10 mouse cellular contexts compared by ENCODE assay signal in genomic region chrX:73911588-73911987, GRCm38 (mm10). TPM values are rescaled to one million over a fixed set of nuclear protein-coding genes. Genes with fewer than 3 reads are reported as not detected.
A peak's percentile ranks its signal among the peaks of the same experiment; 100 is the strongest.
DNase-seq lines count a peak whose midpoint lies in the region; ATAC-seq and TF ChIP-seq lines count a peak whose summit lies in the region.
"Had no signal": no experiment of that assay in that cellular context is flagged by ENCODE, and none has a peak within 500 bp of the region (broad histone marks: within the 10 kb centered on the region; RNA-seq: fewer than 3 reads in every experiment).

No protein-coding gene starts in this region.

- TF ChIP-seq CTCF in heart, postnatal 0 days (IDR thresholded peaks at IDR 0.05; ENCODE audit: low read depth), result no peak
- no peak for TF ChIP-seq CTCF in bone marrow macrophage, adult 2 months (IDR thresholded peaks at IDR 0.05; ENCODE audit: low read depth, low read length)

- WGBS in heart, postnatal 0 days, result 69% methylated on average over 2 of the region's 2 CpGs
- 63% methylated on average over 2 of the region's 2 CpGs for WGBS in heart, embryonic 12.5 days

- no peaks in the 10 kb centered on the region for H3K27me3 ChIP-seq in heart, postnatal 0 days (ENCODE audit: control insufficient read depth, insufficient read depth, low read length)
- 0 out of 2 replicates have a peak, but pooled peaks cover 10% of the 10 kb centered on the region for H3K27me3 ChIP-seq in heart, embryonic 12.5 days (replicated peaks)
- H3K27me3 ChIP-seq: kidney, embryonic 15.5 days had no signal

- no peak for TF ChIP-seq EP300 in heart, postnatal 0 days (IDR thresholded peaks at IDR 0.05; ENCODE audit: low read depth)

- H3K4me1 ChIP-seq in heart, postnatal 0 days (ENCODE audit: control insufficient read depth, insufficient read depth), result no peaks in the 10 kb centered on the region
- 0 out of 2 replicates have a peak, but pooled peaks cover 2% of the 10 kb centered on the region for H3K4me1 ChIP-seq in heart, embryonic 12.5 days (replicated peaks)
- peaks cover 50% of the 10 kb centered on the region for H3K4me1 ChIP-seq in bone marrow macrophage, adult 2 months (ENCODE audit: control insufficient read depth, insufficient read depth, low read length)

- no peak for ATAC-seq in heart, postnatal 0 days (ENCODE audit: insufficient read depth, low read depth)
- ATAC-seq in heart, embryonic 12.5 days (ENCODE audit: insufficient number of reproducible peaks, low FRiP score), result no peak
- ATAC-seq in megakaryocyte, adult 5-6 weeks (ENCODE audit: poor library complexity, severe bottlenecking), result peak; percentile 62

- DNase-seq in heart, postnatal 0 days (ENCODE audit: low spot score), result no peak
- DNase-seq in thymus, postnatal 0 days (ENCODE audit: low spot score), result peak; percentile 81
- no peak for DNase-seq in right cerebral cortex, postnatal 10 days (ENCODE audit: low spot score in 2 of 2)
- DNase-seq in kidney, postnatal 14 days, result no peak
- no peak for DNase-seq in urinary bladder, postnatal 36 days (ENCODE audit: low spot score in 2 of 2)

- no peak overlapping the region; the same call in 1 of the 2 replicates for H3K4me2 ChIP-seq in heart, postnatal 0 days (ENCODE audit: low read depth, low read length)
- H3K4me2 ChIP-seq in heart, embryonic 12.5 days, result no peak overlapping the region

- TF ChIP-seq POLR2A in bone marrow macrophage, adult 2 months (IDR thresholded peaks at IDR 0.05; ENCODE audit: borderline replicate concordance, low read depth, low read length), result no peak

- H3K9ac ChIP-seq in heart, postnatal 0 days (replicated peaks; ENCODE audit: low read depth, low read length), result no peak overlapping the region
- H3K9ac ChIP-seq in heart, embryonic 12.5 days, result no peak overlapping the region
- H3K9ac ChIP-seq: kidney, embryonic 15.5 days had no signal

- no peaks in the 10 kb centered on the region for H3K36me3 ChIP-seq in heart, postnatal 0 days (replicated peaks; ENCODE audit: control insufficient read depth, insufficient read depth, low read length)
- H3K36me3 ChIP-seq in heart, embryonic 12.5 days, result no peaks in the 10 kb centered on the region
- H3K36me3 ChIP-seq: kidney, embryonic 15.5 days had no signal

- H3K9me3 ChIP-seq in heart, postnatal 0 days (replicated peaks; ENCODE audit: control insufficient read depth, low read length), result no peaks in the 10 kb centered on the region
- H3K9me3 ChIP-seq in heart, embryonic 12.5 days (replicated peaks), result no peaks in the 10 kb centered on the region
- H3K9me3 ChIP-seq: kidney, embryonic 15.5 days had no signal

- H3K4me3 ChIP-seq in heart, postnatal 0 days (ENCODE audit: low read depth, low read length), result no peak overlapping the region
- no peak overlapping the region for H3K4me3 ChIP-seq in heart, embryonic 12.5 days
- H3K4me3 ChIP-seq in bone marrow macrophage, adult 2 months (ENCODE audit: insufficient read depth, low read length), result no peak overlapping the region

- H3K27ac ChIP-seq in heart, postnatal 0 days (ENCODE audit: low read depth), result peak overlapping the region; percentile 53; the same call in 1 of the 2 replicates
- H3K27ac ChIP-seq in heart, embryonic 12.5 days (ENCODE audit: poor library complexity, severe bottlenecking), result no peak overlapping the region
- H3K27ac ChIP-seq in bone marrow macrophage, adult 2 months (ENCODE audit: insufficient read depth, low read depth, low read length), result peak overlapping the region; percentile 84
- H3K27ac ChIP-seq: kidney, embryonic 15.5 days had no signal

RNA-seq across cellular contexts. Expression of gene Arhgap4, which starts 10.1 kb away (rescaled TPM):
- 0.23 and 6.5 TPM in 2 replicates for total RNA-seq in heart, postnatal 0 days (2014; rRNA removed; ENCODE audit: low replicate concordance)
- 0.51 and 0.72 TPM in 2 replicates for polyA plus RNA-seq in heart, postnatal 0 days (2015; fragmentation: Nextera tagmentation; extraction: Ambion mirVana)
- polyA plus RNA-seq in heart, embryonic 12.5 days (2016; fragmentation: Nextera tagmentation; extraction: Ambion mirVana), result 1.4 and 1.9 TPM in 2 replicates
- 102 and 106 TPM in 2 replicates for polyA plus RNA-seq in bone marrow macrophage, adult 2 months (2012; ENCODE audit: insufficient read depth, insufficient read length, missing spikeins)
- 67.6 and 69.7 TPM in 2 replicates for total RNA-seq in megakaryocyte, adult 5-6 weeks (2015)
- total RNA-seq in megakaryocyte, adult 5-6 weeks (2017), result 98.9 and 119 TPM in 2 replicates
- polyA plus RNA-seq in thymus, postnatal 0 days (2015; fragmentation: Nextera tagmentation; extraction: Ambion mirVana), result 71.5 and 74.1 TPM in 2 replicates

RNA-seq across cellular contexts. Expression of gene Naa10, which starts 10.2 kb away (rescaled TPM):
- total RNA-seq in heart, postnatal 0 days (2014; rRNA removed; ENCODE audit: low replicate concordance), result 62.5 and 95.3 TPM in 2 replicates
- polyA plus RNA-seq in heart, postnatal 0 days (2015; fragmentation: Nextera tagmentation; extraction: Ambion mirVana), result 95.2 and 98.5 TPM in 2 replicates
- 77.6 and 87.2 TPM in 2 replicates for polyA plus RNA-seq in heart, embryonic 12.5 days (2016; fragmentation: Nextera tagmentation; extraction: Ambion mirVana)
- 29.6 and 34.5 TPM in 2 replicates for polyA plus RNA-seq in bone marrow macrophage, adult 2 months (2012; ENCODE audit: insufficient read depth, insufficient read length, missing spikeins)
- 51.7 and 59.9 TPM in 2 replicates for total RNA-seq in megakaryocyte, adult 5-6 weeks (2015)
- 79.4 and 93.7 TPM in 2 replicates for total RNA-seq in megakaryocyte, adult 5-6 weeks (2017)
- polyA plus RNA-seq in thymus, postnatal 0 days (2015; fragmentation: Nextera tagmentation; extraction: Ambion mirVana), result 212 and 213 TPM in 2 replicates

RNA-seq across cellular contexts. Expression of gene L1cam, which starts 15.7 kb away (rescaled TPM):
- total RNA-seq in heart, postnatal 0 days (2014; rRNA removed; ENCODE audit: low replicate concordance), result 0.42 and 0.50 TPM in 2 replicates
- 0.05 and 0.15 TPM in 2 replicates for polyA plus RNA-seq in heart, postnatal 0 days (2015; fragmentation: Nextera tagmentation; extraction: Ambion mirVana)
- polyA plus RNA-seq in heart, embryonic 12.5 days (2016; fragmentation: Nextera tagmentation; extraction: Ambion mirVana), result 0.58 and 0.73 TPM in 2 replicates
- polyA plus RNA-seq in bone marrow macrophage, adult 2 months (2012; ENCODE audit: insufficient read depth, insufficient read length, missing spikeins), result 32.0 and 36.6 TPM in 2 replicates
- total RNA-seq in megakaryocyte, adult 5-6 weeks (2015), result 49.8 and 51.5 TPM in 2 replicates
- 21.3 and 34.5 TPM in 2 replicates for total RNA-seq in megakaryocyte, adult 5-6 weeks (2017)
- 0.29 and 0.31 TPM in 2 replicates for polyA plus RNA-seq in thymus, postnatal 0 days (2015; fragmentation: Nextera tagmentation; extraction: Ambion mirVana)

RNA-seq across cellular contexts. Expression of gene Renbp, which starts 19.1 kb away (rescaled TPM):
- total RNA-seq in heart, postnatal 0 days (2014; rRNA removed; ENCODE audit: low replicate concordance), result 16.5 and 43.5 TPM in 2 replicates
- 35.9 and 38.8 TPM in 2 replicates for polyA plus RNA-seq in heart, postnatal 0 days (2015; fragmentation: Nextera tagmentation; extraction: Ambion mirVana)
- polyA plus RNA-seq in heart, embryonic 12.5 days (2016; fragmentation: Nextera tagmentation; extraction: Ambion mirVana), result 50.2 and 50.8 TPM in 2 replicates
- 162 and 175 TPM in 2 replicates for polyA plus RNA-seq in bone marrow macrophage, adult 2 months (2012; ENCODE audit: insufficient read depth, insufficient read length, missing spikeins)
- total RNA-seq in megakaryocyte, adult 5-6 weeks (2015), result 11.3 and 13.5 TPM in 2 replicates
- total RNA-seq in megakaryocyte, adult 5-6 weeks (2017), result 23.1 and 34.4 TPM in 2 replicates
- polyA plus RNA-seq in thymus, postnatal 0 days (2015; fragmentation: Nextera tagmentation; extraction: Ambion mirVana), result 43.5 and 43.7 TPM in 2 replicates

RNA-seq across cellular contexts. Expression of gene Avpr2, which starts 19.7 kb away (rescaled TPM):
- not detected in 2 replicates for total RNA-seq in heart, postnatal 0 days (2014; rRNA removed; ENCODE audit: low replicate concordance)
- not detected in 2 replicates for polyA plus RNA-seq in heart, postnatal 0 days (2015; fragmentation: Nextera tagmentation; extraction: Ambion mirVana)
- not detected in 2 replicates for polyA plus RNA-seq in heart, embryonic 12.5 days (2016; fragmentation: Nextera tagmentation; extraction: Ambion mirVana)
- polyA plus RNA-seq in bone marrow macrophage, adult 2 months (2012; ENCODE audit: insufficient read depth, insufficient read length, missing spikeins), result not detected in 2 replicates
- total RNA-seq in megakaryocyte, adult 5-6 weeks (2015), result not detected in 2 replicates
- 0.12 and 0.33 TPM in 2 replicates for total RNA-seq in megakaryocyte, adult 5-6 weeks (2017)
- 1.2 and 2.1 TPM in 2 replicates for polyA plus RNA-seq in thymus, postnatal 0 days (2015; fragmentation: Nextera tagmentation; extraction: Ambion mirVana)
- polyA plus RNA-seq: gonadal fat pad, adult 2 months had no signal

Comparison
In these comparisons a context has a peak if more than half of its experiments do, and no peak if none do; other contexts are left out.
1. RNA of gene Arhgap4, which starts 10.1 kb away (polyA plus RNA-seq): 102 to 106 TPM in bone marrow macrophage, adult 2 months and 71.5 to 74.1 TPM in thymus, postnatal 0 days; 1.4 to 1.9 TPM in heart, embryonic 12.5 days and 0.51 to 0.72 TPM in heart, postnatal 0 days; every median in the first group is over 10 times any median in the second.
2. RNA of gene L1cam, which starts 15.7 kb away (polyA plus RNA-seq): 32.0 to 36.6 TPM in bone marrow macrophage, adult 2 months; 0.58 to 0.73 TPM in heart, embryonic 12.5 days, 0.29 to 0.31 TPM in thymus, postnatal 0 days and 0.05 to 0.15 TPM in heart, postnatal 0 days; every median in the first group is over 10 times any median in the second.